Mouse (Mus musculus): ENCODE measurements around the gene Rgs16.

DNA sequence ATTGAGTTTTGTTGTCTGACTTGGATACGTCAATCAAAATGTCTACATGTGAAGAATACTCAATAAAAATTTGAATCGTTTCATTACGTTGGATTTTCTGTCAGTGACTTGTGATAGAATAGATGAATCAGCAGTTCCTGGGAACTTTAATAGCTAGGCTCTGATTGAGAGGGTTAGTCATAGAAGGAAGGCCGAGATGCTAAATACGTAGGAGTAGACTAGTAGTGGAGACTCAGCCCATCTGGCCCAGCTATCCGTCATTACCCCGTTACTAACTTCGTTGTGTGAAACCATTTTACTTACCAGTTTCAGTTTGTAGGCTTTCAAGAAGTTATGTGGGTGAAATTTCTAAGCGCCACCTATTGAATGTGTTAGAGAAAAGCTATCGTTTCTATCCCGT, 24.0 kb downstream of the Rgs16 start:
- TF ChIP-seq MAX (IDR thresholded peaks at IDR 0.05), result no peak
- TF ChIP-seq CTCF (IDR thresholded peaks at IDR 0.05; ENCODE audit: control insufficient read depth, insufficient read depth, insufficient read length), result no peak
- no peak for TF ChIP-seq FOSL1 (IDR thresholded peaks at IDR 0.05; ENCODE audit: insufficient read depth, low read length, poor library complexity, severe bottlenecking)
- TF ChIP-seq MYOG (IDR thresholded peaks at IDR 0.05; ENCODE audit: control insufficient read depth, extremely low read depth, insufficient read length), result no peak
- no peak for TF ChIP-seq USF1 (IDR thresholded peaks at IDR 0.05; ENCODE audit: low read depth)
- TF ChIP-seq MYOD1 (IDR thresholded peaks at IDR 0.05; ENCODE audit: control insufficient read depth, insufficient read length, low read depth), result no peak
- TF ChIP-seq CEBPB (IDR thresholded peaks at IDR 0.05; ENCODE audit: low read depth), result no peak

Data from C2C12 (cell line).